Mouse (Mus musculus): Measurements from ENCODE around the gene Mab21l2. TPM values are rescaled to one million over a fixed set of nuclear protein-coding genes. Genes with fewer than 3 reads are reported as not detected.

Gene Mab21l2
- total RNA-seq, 2 experiments from 2014 or later = 0.11 to 0.16 TPM

DNA sequence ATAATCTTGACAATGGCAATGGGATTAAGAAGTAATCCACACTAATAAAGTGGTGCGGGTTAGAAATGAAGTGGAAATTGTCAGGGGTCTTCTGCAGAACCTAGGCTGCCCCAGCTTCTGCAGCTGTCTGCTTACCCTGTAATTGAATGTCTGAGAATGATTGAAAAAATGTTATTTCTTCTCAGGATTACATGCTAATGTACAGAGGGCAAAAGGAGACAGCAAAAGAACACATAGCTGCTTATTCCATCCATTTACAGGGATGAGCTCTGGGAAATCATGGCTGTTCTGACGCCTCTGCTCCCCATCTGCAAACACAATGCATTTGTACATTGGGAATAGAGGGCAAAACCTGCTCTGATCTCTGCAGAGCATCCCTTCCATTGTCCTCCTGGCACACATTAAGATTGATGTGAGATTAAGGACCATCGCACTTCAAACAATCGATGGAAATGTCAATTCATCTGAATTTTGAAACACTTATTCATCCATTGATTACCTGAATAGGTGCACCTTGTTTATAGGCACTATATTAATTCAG is 7.3 kb downstream of the Mab21l2 start:
- no peak for ATAC-seq (ENCODE audit: poor library complexity, severe bottlenecking)

DNA sequence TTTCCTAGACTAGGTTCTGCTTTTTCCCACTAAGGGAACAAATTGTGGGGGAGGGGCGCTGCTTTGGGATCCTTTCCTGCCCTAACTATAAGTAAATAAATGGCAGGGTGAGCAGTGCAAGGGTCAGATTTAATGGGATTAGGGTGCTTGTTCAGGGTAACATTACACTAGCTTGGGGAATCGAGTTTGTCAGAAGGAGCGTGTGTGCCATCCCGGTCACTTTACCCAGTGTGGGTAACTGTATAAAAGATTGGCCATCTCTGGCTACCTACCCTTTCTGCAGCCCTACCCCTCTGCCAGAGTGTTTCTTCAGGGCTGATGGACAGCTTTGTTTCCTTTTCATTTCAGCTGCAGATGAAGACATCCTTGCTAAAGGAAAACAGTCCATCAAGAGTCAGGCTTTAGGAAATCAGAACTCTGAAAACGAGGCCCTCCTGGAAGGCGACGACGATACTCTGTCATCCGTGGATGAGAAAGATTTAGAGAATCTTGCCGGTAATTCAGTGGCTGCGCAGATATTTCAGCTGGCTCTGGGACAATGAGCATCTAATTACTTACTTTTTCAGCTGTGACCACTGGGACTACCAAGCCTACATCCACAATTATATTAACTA is 8.8 kb downstream of the Mab21l2 start:
- no peak for ATAC-seq (ENCODE audit: poor library complexity, severe bottlenecking)

DNA sequence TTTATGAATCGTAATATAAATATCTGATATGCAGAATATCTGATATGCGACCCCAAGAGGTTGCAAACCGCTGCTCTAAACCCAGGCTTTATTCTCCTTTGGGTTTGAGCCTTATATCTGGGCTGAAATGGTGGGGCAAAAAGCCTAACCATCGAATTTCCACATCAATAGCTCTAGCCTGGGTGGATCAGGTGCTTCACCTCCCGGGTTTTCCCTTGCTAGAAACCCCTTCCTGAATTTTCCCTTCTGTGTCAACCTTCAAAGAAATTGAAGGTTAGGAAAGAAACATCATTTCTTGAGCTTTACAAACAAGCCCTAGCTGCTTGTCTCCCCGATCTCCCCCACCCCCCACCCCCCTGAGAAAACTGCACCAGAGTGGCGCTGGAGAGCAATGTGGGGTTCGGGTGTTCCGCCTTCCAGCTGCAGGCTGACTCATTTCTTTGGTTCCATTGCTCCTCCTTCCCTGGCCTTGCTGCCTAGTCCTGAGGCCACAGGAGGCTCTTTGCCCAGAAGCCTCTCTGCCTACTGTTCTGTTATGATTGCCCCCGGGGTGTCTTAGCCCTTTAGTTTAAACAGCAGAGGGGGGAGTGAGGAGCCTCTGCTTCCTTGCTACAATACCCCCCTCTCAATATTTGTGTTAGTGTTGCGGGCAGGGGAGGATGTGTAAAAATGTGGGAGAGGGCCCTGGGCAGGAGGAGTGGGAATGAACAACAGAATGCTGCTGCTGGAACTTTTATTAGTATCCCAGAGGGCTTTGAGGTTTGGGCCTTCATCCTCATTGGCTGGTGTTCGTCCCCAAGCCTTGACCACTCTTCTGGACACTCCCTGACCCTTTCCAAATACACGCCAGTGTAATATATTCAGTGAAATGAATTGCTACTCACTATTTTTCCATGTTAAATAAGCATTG is 9.5 kb downstream of the Mab21l2 start:
- no peak for ATAC-seq (ENCODE audit: poor library complexity, severe bottlenecking)

DNA sequence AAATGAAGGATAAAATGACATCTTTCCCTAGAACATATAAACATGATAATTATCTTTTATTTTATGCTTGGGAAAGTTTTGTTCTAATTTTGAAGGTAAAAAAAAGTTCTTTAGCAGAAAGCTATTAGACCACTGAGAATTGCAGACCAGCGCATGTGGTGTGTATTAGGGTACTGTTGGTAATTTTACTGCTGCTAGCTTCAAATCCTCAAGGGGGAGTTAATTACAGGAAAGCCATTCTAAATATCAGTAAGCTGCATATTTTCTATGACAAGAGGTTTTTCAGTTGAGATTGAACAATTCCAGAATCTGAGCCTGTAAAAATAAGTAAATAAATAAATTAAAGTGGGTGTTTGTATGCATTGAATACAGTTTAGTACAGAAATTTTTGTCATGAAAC is 11.7 kb downstream of the Mab21l2 start:
- no peak for ATAC-seq (ENCODE audit: poor library complexity, severe bottlenecking)

DNA sequence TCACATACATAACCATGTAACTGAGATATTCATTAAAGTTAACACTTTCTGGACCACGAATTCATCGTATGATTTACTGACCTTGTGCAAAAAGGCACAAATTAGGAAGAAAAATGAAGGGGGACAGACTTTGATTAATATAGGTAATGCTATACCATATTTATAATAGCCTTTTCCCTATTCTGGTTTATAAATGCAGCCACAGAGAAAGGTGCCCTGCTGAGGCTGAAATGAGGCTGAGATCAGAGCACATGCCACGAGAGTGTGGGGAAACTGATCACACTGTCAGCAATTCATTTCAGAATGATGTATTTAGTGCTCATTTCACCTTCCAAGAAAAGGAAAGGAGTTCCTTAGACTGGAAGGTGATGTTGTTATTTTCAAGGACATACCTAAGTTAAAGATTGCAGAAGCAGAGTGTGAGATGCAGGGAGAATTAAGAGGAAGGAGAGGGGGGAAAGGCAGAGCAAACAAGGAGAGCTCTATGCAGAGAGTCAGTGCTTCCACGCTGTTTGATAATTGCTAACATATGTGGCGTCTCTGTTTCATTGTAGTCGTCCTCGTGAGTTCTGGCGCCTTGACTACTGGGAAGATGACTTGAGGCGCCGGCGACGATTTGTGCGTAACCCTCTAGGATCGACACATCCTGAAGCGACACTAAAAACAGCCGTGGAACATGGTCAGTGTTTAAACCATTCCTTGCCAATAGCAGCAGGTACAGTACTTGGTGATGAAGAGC is 16.7 kb downstream of the Mab21l2 start:
- ATAC-seq (ENCODE audit: poor library complexity, severe bottlenecking) = no peak

DNA sequence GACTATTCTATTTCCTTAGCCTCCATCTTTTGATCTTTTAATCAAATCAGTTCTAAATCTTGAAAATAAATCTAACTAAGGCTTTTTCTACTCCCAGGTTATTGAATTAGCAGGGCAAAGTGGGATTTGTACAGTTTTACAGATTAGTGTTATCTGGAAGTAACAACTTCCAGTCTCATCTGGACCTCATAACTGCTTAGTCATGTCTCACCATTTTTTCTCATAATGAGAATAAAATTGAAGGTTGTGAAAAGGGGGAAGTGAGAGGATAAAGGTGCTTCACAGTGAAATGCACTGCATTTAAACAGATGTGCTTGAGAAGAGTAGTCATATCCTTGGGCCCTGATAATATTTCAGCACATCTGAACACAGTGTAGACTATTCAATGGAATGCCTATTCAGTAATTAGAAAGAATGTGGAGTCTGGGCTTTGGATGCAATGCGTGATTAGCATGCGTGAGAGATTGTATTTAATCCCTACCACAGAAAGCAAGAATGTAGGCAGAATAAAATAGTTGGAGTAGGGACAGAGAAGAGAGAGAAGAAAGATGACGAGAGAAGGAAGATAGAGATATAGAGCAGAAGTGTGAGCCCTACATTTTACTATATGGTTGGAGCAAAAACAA is 25.4 kb downstream of the Mab21l2 start:
- ATAC-seq (ENCODE audit: poor library complexity, severe bottlenecking) = no peak

DNA sequence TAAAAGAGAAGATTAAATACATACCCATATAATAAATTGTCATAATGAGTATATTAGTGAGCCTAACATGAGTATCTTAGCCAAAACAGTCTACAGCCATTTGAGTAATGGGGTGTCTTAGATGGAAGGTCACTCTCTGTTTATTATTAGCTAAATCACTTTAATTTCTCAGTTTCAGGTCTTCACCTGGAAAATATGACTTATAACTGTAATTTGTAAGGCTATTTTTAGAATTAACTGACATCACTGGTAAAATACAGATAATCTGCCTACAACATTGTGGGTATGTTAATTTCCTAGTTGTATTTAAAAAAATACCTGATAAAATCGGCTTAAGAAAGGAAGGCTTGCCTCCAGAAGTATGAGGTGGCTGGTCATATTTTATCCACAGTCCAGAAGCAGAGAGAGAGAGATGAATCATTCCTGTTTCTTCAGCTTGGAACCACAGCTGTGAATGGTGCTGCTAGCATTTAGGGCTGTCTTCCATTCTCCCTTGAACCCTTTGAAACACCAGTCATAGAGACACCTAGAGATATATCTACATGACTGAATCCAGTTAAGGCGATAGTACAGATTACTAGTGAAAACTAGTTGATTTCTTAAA is 29.8 kb downstream of the Mab21l2 start:
- ATAC-seq (ENCODE audit: poor library complexity, severe bottlenecking) = no peak

DNA sequence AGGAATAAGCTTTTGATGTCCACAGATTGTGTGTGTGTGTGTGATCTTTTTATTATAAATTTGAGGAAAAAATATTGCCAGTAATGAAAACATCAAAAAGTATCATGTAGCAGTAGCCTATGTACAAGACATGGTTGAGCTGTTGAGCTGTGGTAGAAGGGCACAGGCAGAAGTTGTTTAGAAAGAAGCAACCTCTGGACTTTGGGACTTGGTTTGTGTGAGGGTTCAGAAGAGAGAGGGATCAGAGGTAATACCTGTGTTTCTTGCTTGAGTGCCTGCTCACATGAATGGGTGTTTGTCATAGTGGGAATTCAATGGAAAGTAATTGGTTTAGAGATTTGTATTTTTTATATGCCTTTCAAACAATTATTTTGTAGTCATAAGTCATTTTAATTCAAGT is 47.8 kb downstream of the Mab21l2 start:
- ATAC-seq (ENCODE audit: poor library complexity, severe bottlenecking) = no peak
